Mouse (Mus musculus): ENCODE results near the gene Defb21. TPM values are rescaled to one million over a fixed set of nuclear protein-coding genes. Genes with fewer than 3 reads are reported as not detected.

Defb21 gene
- polyA plus RNA-seq (2015; fragmentation: Nextera tagmentation; extraction: Ambion mirVana), result not detected in 2 replicates

DNA sequence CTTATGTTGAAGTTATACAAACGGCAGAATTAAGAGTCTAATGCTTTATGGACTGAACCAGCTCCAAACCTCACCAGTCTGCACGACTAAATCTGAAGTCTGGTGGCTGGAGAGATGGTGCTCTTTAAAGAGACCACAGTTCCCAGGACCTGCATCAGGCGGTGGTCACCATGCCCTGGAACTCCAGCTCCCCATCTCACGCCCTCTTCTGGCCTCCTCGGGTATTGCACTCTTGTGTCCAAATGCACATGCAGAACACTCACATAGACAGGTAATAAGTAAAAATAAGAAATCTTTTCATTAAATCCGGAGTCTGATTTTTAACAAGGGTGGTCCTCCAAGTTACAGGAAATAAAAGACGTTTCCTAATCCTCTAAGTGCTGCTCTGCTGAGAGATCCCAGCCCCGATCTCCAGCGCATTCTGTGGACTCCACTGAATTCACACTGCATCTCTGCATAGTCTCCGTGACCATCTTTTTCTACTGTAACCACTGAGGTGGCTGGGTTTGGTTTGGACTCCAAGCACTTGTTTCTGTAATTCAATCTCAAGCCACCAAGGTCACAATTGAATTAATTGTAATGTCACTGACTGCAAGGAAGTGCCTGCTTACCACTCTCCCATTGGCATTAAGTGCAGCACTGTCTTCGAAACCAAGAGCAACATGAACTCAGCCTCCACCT lies at the start of gene Defb21:
Gene Defb21 (plus strand): TSS at position 631 of the 681 bp plus-strand sequence.
- no peak for DNase-seq (ENCODE audit: low spot score)

DNA sequence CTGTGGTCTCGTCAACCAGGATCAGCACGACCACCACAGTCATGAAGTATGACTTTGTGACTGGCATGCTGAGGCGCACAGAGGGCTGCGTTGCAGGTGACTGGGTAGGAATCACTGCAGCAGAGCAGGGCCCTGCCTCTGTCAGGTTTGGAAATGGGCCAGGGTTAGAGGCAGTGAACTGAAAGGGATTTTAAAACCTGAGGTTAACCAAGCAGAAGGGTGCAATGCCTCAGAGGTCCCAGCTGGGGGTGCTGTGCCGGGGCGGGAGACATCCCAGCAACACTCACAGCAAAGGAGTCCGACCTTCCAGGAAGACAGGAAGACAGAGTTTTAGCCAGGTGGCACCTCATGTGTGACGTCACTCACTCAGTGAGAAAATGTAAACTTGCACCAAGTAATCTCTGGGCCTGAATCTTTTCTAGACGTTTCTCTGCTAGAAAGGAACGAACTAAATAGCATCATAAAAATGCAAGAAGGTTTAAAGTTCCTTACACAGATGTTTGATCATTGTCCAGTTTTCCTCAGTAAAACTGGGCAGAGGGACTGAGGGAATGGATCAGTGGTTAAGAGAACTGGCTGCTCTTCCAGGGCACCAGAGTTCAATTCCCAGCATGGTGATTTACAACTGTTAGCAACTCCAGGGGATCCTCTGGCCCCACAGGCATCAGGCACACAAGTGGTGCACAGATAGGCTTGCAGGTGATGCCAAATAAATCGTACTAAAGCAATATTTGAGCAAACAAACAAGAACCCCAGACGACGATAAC lies 32.4 kb upstream of the Defb21 start, which contains the start of gene Defb29:
Gene Defb29 (minus strand): TSS at position 155 of the 767 bp plus-strand sequence.
- DNase-seq (ENCODE audit: low spot score), result no peak

DNA sequence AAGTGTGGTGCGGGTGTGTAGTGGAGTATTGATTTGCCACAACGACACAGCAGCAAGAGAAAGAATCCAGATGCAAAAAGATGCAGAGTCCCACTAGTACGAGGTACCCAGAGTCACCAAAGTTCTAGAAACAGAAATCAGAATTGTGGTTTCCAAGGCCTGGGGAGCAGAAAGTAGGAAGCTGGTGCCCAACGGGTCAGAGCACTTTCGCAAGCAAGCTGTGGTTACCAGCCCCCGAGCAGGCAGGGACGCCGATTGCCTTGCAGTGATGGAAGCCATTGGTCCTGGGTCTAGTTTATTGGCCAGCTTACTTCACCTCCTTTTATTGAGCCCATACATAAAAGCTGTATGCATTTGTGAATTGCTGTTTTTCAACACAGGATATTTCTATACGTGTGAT lies 30.6 kb upstream of the Defb21 start:
- no peak for DNase-seq (ENCODE audit: low spot score)

DNA sequence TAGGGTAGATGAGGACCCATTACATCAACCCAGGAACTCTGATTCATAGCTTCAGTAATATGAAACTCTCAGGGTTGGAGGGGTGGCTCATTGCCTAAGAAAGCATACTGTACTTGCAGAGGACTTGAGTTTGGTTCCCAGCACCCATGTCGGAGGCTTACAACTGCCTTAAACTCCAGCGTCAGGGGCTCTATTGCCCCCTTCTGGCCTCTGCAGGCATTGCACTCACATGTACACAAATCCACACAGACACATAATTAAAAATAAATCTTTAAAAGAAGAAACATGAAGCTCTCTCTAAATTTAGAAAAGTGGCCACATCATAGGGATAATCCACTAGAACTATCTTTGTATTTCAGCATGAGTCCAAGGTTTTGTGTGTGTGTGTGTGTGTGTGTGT lies 29.6 kb upstream of the Defb21 start:
- DNase-seq (ENCODE audit: low spot score), result no peak

DNA sequence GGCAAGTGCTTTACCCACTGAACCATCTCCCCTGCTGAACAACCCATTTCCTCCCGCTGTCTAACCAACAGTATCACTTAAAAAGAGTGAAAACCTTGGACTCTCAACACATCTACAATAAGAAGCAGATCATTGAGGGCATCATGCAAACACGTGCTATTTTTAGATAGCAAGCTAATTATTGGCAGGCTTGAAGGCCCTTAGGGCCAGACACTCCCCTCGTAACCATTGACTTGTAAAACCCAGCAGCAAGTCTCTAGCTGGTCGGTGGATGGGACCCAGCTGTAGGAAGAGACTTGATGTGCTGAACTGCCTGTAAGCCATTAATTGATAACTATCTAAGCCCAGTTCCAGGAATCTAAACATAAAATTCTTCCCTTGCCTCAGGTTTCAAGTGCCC lies 29.1 kb upstream of the Defb21 start:
- DNase-seq (ENCODE audit: low spot score), result no peak

DNA sequence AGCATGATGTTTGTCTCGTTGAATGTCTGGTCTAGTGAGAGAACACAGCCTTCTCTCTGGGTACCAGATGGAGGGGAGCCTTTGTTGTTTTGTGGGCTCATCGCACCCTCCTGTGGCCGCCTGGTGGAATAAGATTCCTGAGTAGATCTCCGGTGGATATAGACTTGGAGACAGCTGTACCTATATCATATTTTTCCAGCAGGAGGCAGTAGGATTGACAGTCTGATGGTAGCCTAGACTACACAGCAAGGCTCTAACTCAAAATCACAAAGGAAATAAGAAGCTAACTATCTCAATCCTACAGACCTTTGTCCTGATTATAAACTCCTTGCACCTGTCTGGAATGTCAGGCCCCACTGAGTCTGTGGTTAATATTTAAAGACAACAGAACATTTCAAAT lies 27.9 kb upstream of the Defb21 start:
- DNase-seq (ENCODE audit: low spot score), result peak; percentile 1

DNA sequence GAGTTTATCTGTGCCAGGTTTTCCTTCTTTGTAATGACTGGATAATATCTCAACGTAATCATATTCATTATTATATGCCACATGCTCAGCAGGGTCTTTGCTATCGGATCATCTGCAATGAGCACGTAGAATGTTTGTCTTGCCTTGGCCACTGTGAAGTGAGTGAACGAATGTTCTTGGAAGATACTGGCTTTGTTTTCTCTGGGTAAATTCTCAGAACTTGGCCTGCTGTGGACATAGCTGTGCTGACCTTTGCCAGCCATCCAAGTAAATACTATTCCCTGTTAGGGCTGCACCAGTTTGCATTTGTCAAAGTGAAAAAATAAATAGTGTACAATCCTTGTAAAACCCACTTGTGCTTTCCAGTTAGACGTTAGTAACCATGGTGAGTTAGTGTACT lies 24.4 kb upstream of the Defb21 start:
- no peak for DNase-seq (ENCODE audit: low spot score)

DNA sequence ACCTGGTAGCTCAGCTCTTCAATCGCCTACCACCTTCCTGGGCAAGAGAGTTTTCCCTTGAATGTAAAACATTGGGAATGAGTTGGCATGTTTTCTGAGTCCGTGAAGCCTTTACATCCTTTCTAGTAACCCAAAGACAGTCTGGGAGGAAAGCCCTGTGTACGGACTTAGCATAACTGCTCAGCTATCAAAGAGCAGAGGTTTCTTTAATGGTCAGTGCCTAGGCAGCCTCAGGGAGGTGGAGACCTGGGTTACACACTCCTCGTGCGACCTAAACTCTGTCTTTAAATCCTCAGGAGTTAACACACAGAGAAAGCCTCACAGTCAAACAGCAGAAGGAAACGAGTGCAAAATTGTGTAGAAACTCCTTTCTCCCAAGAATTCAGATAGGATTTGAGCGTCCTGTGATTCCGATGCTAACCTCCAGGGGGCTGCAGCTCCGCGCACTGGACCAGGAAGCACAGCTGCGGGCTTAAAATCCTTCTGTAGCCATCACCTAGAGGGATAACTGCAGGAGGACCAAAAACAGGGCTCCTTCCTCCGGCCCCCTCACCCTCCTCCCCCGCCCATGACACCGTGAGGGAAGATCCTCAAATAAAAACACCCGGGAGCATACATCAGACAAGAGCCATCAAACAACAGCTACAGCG lies 18.6 kb upstream of the Defb21 start:
- DNase-seq (ENCODE audit: low spot score), result peak; percentile 30

DNA sequence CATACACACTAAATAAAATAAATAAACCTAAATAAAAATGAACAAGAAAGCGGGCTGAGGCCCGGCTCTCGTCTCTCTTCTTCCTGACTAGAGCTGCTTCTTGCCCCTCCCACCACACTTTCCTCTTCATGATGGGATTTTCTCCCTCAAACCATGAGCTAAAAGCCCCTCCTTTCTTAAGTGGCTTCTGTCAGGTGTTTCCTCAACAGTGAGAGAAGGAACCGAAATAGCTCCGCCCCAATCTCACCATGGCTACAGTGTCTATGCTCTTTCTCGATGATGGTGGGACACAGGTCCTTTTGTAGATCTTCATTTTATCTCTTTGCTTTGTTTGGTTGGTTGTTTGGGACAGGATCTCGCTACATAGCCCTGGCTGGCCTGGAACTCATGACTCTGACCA lies 15.9 kb upstream of the Defb21 start:
- no peak for DNase-seq (ENCODE audit: low spot score)

DNA sequence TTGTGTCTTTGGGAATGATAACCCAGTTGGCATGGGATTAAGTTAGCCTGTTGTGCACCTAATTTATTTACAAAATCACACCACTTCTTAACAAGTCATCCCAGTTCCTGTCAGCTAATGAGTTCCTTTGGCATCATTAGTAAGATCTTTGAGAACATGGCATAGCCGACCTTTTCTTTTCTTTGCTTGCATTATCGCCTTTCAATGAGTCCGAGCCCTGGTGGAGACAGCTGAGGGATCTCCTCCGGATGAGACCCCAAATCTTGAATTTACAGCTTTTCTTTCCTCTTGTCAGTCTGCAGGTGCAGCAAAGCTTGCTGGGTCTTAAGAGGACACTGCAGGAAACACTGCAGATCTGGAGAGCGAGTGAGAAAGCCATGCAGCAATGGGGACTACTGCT lies 3.5 kb upstream of the Defb21 start, which contains the start of gene Gm17416:
Gene Gm17416 (plus strand): TSS at position 301 of the 400 bp plus-strand sequence.
- no peak for DNase-seq (ENCODE audit: low spot score)

DNA sequence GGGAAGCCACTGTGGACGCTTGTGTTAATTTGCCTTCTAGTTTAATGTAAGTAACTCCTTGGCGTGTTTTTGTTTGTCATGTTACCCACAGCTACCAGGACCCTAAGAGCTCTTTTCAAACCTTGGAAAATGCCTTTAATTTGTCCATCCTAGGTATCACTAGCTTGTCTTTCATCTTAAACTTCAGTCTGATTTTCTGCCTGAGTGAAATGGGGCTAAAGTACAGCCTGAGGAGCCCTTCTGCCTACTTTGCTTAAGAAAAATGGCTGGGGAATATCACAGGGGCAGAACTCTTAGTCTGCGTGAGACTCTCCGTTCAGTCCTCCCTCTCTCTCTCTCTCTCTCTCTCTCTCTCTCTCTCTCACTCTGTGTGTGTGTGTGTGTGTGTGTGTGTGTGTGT lies 2.7 kb upstream of the Defb21 start:
- DNase-seq (ENCODE audit: low spot score), result no peak

DNA sequence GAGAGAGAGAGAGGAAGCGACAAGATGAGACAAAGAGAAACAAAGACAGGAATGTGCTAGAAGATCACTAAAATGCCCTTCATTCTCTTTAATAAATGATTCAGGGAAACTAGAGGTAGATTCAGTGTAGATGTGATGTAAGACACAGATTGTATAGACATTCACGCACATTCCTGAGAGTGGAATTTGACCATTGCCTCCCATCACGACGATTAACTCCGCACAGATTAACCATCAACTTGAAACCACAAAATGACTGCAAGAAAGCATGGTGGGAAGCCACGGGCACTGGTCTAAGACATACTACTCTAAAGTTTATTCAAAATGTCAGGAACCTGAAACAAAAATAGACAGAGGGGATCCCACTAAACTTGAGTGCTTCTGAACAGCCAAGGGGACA lies 2.2 kb upstream of the Defb21 start:
- DNase-seq (ENCODE audit: low spot score), result no peak

DNA sequence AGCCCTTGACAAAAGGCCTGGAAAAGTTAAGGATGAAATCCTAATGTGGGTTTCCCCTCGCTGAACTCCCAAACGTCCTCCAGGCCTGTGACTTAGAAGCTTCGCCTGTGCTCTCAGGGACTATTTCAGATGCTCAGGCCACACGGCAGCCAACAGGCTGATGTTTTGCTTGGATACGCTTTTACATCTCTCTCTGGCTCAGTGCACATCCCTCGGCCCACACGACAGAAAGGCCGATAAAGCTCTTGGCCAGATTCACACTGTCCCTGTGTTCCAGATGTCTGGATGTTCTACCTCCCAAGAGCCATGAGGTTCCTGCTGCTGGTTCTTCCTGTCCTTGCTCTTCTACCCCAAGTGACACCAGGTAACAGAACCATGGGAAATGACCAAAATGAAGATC lies 940 bp downstream of the Defb21 start:
- no peak for DNase-seq (ENCODE audit: low spot score)

DNA sequence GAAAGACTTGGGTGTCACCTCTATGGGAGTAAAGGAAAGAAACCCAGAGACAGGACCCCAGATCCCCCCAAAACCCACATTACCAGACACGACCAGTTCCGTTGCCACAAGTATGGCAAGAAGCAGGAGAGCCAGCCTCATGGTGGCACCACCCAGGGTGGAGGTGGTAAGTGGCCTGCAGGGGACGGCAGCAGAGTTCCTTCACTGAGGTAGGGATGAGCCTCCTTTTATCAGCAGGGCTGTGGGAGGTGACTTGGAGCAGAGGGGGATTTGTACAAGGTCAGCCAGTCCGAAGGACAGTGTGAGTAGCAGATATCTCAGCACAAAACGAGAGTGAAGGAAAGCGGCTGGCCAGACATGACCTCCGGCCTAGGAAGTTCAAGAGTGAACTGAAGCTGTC lies 7.6 kb downstream of the Defb21 start, which contains the start of gene Defb19:
Gene Defb19 (minus strand): TSS at position 206 of the 400 bp plus-strand sequence.
- no peak for DNase-seq (ENCODE audit: low spot score)

DNA sequence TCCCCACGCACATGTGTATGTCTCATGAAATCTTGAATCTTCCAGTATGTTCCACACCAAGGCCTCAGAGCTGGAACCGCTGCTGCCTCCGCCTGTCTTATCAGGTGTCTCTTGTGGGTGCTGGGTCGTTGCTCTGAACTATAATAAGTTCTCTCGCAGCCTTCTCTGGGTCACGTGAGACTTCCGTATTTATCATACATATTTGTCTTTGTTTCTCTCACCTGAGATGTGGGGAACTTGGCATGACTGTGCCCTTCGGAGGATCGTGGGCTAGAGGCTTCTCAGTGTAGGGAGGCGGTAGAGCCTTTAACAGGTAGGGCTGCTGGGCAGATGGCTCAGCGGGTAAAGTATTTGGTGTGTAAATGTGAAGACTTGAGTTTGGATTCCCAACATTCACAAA lies 8.1 kb downstream of the Defb21 start:
- no peak for DNase-seq (ENCODE audit: low spot score)

DNA sequence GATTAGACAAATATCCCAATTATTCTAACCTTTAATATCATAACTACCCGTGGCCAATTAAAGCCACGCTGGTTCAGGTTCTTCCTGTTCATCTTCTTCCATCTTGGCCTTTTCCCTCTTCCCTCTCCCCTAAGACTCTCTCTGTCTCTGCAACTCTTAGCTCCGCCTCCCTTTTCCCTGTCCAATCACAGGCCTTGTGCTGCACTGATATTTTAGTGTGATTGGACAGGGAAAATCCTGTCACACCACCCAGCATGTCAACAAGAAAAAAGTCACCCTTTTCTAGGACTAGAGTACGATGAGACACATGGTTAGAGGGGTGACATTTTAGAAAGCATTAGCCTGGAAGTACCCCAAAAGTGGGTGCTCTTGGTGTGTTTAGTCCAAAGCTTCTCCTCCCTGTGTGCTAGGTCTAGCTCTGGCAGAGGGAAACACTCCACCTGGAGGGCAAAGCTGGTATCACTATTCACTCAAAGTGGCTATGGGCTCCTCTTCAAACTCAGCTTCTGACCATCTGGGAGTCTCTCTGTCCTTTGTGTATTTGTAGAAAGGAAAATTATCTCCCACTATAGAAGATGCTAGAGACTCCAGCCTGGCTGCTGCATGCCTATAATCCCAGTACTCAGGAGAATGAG lies 14.5 kb downstream of the Defb21 start:
- peak; percentile 23 for DNase-seq (ENCODE audit: low spot score)

DNA sequence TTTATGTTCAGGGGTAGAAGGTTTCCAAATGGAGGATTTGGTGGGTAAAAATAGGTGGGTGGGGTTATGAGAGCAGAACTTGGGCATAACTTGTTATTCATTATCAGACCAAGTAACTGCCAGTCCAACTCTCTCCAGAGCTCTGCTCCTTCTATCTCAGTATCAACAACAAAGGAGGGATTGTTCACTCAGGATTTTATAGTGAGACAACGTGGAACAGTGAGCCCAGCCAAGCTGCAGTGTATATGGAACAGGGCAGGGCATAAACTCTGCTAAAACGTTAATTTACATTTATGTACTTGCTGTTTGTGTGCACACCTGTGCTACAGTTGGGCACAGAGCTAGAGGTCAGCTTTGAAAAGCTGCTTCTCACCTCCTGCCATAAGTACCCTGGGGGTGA lies 15.9 kb downstream of the Defb21 start:
- DNase-seq (ENCODE audit: low spot score), result no peak

DNA sequence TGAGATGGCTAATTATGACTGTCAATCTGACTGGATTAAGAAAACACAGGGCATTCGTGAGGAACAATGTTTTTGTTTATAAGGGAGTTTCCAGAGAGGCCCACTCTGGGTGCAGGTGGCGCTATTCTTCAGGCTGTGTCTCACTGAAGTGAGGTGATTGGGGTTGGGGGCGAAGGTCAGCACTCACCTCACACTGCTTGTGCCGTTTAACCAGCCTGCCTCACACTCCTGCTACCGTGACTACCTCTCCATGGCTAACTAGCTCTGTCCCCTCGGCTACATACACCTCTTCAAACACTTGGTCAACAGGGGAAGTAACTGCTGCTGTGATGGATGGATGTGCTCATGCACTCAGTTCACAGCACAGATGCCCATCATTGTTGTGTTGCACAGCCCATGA lies 16.5 kb downstream of the Defb21 start:
- no peak for DNase-seq (ENCODE audit: low spot score)

DNA sequence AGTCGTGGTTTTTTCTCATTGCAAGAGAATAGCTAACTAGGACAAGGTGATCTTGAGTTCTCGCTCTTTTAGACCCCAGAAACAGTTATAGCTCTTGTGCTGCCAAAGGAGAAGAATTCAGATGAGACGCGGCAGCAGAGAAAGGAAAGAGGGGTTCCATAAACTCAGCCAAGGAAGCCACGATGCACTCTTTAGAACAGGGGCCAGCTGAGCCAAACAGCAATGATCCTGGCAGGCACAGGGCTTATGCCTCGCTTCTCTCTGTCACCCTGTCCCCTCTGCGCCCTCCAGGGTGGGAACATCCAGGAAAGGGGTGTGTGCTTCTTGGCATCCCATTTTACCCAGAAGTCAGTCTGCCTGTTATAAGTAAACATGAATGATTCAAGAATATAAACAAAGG lies 26.8 kb downstream of the Defb21 start, which contains the start of gene Defb45:
Gene Defb45 (minus strand): TSS at position 101 of the 400 bp plus-strand sequence.
- DNase-seq (ENCODE audit: low spot score), result no peak

DNA sequence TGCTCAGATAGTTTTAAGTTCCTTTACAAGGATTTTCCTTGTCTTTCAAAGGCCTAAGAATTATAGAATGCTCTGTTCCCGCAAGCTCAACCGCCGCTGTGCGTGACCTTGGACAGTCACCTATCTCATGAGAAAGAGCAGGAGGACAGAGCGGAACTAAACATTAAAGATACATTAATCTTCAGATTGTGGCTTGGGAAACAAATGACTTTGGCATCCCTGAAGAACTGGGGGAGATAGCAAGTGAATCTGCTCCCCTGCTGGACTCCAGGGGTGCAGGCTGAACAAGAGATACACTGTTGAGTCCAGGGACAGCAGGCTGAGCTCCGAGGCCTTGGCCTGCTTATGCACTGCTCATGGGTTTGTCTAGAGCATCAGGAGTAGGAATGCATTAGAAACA lies 27.5 kb downstream of the Defb21 start:
- no peak for DNase-seq (ENCODE audit: low spot score)

DNA sequence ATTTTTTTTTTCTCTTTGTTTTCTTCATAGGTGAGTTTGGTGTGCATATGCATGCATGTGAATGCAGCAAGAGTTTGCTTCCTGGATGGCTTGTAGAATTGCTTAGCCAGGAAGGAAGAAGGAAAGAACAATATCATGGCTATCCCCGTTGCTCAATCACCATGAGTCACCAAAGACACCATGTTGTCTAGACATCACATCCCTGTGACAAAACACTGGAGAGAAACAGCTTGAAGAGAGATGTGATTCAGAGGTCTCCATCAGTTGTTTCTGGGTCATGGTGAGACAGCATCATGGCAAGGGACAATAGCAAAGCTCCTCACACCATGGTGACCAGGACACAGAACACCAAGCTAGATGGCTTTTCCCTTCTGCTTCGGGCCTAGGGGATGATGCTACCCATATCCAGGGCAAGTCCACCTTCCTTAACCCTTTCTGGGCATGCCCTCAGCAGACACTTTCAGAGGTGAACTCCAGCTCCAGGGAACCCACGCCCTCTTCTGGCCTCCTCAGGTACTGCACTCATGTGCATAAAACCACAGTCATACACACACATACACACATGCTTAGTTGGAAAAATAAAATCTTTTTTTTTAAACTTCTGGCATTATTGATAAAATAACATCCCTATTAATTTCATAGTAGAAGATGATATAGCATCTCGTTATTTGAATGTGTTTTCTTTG lies 28.9 kb downstream of the Defb21 start:
- no peak for DNase-seq (ENCODE audit: low spot score)

Data from thymus, postnatal 0 days (tissue).